Mouse (Mus musculus): ENCODE measurements at regions not wholly inside any gene's neighbourhood (a gene's known extent, or its start where the extent isn't known, plus 50 kb on each side); places are given as distances from the start of the nearest gene placed in this dataset.
A peak's percentile ranks its signal among the peaks of the same experiment; 100 is the strongest.

DNA sequence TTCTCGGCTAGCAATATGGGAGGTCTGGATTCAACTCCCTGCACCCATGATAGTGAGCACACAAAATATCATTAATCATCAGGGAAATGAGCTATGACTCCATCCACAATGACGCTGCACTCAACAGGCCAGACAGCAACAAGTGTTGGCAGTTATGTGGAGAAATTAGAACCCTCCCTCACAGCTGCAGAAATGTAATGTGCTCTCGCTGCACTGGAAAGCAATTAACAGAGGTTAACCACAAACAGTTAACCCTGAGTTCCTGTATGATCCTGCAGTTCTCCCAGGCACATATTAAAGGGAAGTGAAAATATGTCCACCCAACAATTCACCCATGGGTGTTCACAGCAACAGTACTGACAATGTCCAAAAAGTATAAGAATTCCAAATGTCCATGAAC, 54.0 kb upstream of the Jade2 start:
- Histone ChIP-seq H3K4me1 (peaks cover 12% of the 10 kb centered on the region), H3K27me3 (no peaks in the 10 kb centered on the region), H3K4me2 (replicated peaks) (no peak overlapping the region), H3K36me3 (no peaks in the 10 kb centered on the region), H3K9me3 (no peaks in the 10 kb centered on the region), H3K4me3 (no peak overlapping the region), H3K9ac (no peak overlapping the region), H3K27ac (no peak overlapping the region)
- ATAC-seq (ENCODE audit: low FRiP score, low read depth) = no peak
- WGBS = 47% methylated on average over 3 of the region's 3 CpGs

DNA sequence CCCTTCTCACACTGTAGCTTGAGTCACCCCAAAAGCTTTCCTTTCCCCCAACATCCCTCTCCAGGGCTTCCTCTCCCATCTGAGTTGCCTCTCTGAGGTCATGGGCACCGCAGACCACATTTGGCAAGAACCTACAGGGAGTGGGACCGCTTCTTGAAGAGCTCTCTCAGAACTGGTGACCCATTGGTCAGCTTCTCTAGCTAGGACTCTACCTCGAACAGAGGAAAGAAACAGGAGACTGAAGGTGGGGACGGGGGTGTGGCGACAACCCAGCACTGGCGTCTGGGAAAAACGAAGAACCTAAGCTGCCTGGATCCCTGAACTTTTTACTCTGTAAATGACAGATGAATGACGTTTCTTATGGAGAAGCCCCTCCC, 51.8 kb upstream of the Cdkn2aipnl start:
- Histone ChIP-seq H3K27ac (no peak overlapping the region), H3K36me3 (no peaks in the 10 kb centered on the region), H3K4me3 (peak overlapping the region; percentile 20; the same call in 1 of the 2 replicates), H3K27me3 (no peaks in the 10 kb centered on the region), H3K4me2 (replicated peaks) (peak overlapping the region; percentile 60), H3K9ac (no peak overlapping the region), H3K4me1 (peaks cover 13% of the 10 kb centered on the region), H3K9me3 (no peaks in the 10 kb centered on the region)
- 11% methylated on average over 8 of the region's 8 CpGs for whole genome bisulfite sequencing
- 0 out of 2 replicates have a peak, but pooled peaks have one; percentile 49 for ATAC-seq (ENCODE audit: low FRiP score, low read depth)

DNA sequence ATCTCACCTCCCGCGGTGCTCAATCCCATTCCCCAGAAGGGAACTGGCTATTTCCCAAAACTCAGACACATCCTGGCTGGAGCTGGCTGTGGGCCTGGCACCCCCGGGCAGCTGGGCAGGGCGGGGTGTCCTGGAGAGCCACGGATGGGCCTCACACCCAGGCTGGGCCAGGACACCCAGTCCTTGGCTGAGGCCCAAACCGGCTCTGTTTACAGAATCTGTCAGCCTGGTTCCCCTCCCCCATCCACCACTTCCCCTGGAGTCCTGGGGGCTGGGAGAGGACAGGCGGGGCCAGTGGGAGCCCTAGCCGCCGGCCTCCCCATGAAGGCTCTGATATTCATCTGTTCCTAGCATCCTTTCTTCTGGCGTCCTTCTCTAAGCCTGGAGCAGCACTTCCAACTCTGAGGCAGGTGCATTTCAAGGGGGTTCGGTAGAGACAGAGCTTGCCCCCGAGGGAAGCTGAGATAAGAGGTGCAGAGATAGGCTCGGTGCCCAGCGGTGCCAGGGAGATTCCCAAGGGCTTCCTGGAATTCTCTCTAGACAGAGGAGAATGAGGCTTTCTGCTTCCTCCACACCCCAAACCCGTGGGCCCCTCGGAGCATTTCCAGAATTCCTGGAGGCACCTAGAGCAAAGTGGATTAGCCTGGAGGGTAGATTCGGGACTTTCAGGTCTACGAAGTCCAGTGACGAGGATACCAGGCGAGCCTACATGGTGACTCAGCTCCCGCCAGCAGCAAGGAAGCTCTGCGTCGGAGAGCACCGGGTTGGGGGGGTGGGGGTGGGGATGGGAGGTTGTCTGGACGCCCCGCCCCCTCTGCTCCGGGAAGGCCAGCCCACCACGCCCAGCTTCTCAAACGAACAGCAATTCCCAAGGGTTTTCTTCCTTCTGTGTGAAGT, 51.2 kb upstream of the Cdkn2aipnl start:
- H3K9me3 ChIP-seq = no peaks in the 10 kb centered on the region
- peaks cover 13% of the 10 kb centered on the region for H3K4me1 ChIP-seq
- no peaks in the 10 kb centered on the region for H3K36me3 ChIP-seq
- no peaks in the 10 kb centered on the region for H3K27me3 ChIP-seq
- H3K9ac ChIP-seq = 0 out of 2 replicates have a peak overlapping the region, but pooled peaks have one; percentile 8
- H3K27ac ChIP-seq = no peak overlapping the region
- H3K4me2 ChIP-seq (replicated peaks) = peak overlapping the region; percentile 60
- H3K4me3 ChIP-seq = peak overlapping the region; percentile 20
- WGBS = 1% methylated on average over 29 of the region's 29 CpGs
- ATAC-seq (ENCODE audit: low FRiP score, low read depth) = peak; percentile 65
